Mouse (Mus musculus) adrenal gland, postnatal 14 days (tissue): ENCODE measurements around the gene Olfr714. TPM values are rescaled to one million over a fixed set of nuclear protein-coding genes. Genes with fewer than 3 reads are reported as not detected.
"Not testable (repeated sequence)": the region's sequence is repeated elsewhere in the genome, so short reads cannot be mapped to it uniquely, and the experiment has no call there.

Source experiments
- DNase-seq: peaks from one replicate; pipeline ENCODE4 v3.0.0; 2021; ENCODE audit warnings: mixed read lengths
- long read RNA-seq, 2 experiments: library from polyadenylated mRNA; stranded (forward); transcript quantifications; one replicate each; pipeline ENCODE4 v2.0.0; 2021
- total RNA-seq: library from RNA; stranded (reverse); gene quantifications from 2 replicates; pipeline ENCODE4 v1.2.3, GENCODE M21; 2021

The Olfr714 gene
- total RNA-seq = not detected in 2 replicates
- long read RNA-seq, experiment 1 = 0 reads
- long read RNA-seq, experiment 2 = 0 reads

- no peak for DNase-seq
Measured at GRCm38 (mm10) chr7:107070681-107071080, at the start of gene Olfr714. TSS of gene Olfr714 (plus strand) at chr7:107070981.

- DNase-seq = no peak
Measured at GRCm38 (mm10) chr7:107030874-107031273, 39.9 kb upstream of the Olfr714 start, which contains the start of gene Olfr713. TSS of gene Olfr713 (plus strand) at chr7:107031174.

GRCm38 (mm10) chr7:107039934-107040563, 30.7 kb upstream of the Olfr714 start:
- DNase-seq = no peak

GRCm38 (mm10) chr7:107043136-107043535, 27.6 kb upstream of the Olfr714 start:
- no peak for DNase-seq

GRCm38 (mm10) chr7:107044407-107044806, 26.4 kb upstream of the Olfr714 start:
- no peak for DNase-seq

- peak; percentile 20 for DNase-seq
Measured at GRCm38 (mm10) chr7:107045833-107046232, 24.9 kb upstream of the Olfr714 start.

GRCm38 (mm10) chr7:107047578-107047977, 23.2 kb upstream of the Olfr714 start:
- DNase-seq = no peak

- DNase-seq = no peak
Measured at GRCm38 (mm10) chr7:107092920-107093319, 22.1 kb downstream of the Olfr714 start, which contains the start of gene Olfr17. TSS of gene Olfr17 (plus strand) at chr7:107093220.

- DNase-seq = not testable (repeated sequence)
Measured at GRCm38 (mm10) chr7:107110269-107110668, 39.5 kb downstream of the Olfr714 start, which contains the start of gene Olfr715b. TSS of gene Olfr715b (minus strand) at chr7:107110369.

Other genes starting within 250 kb of the Olfr714 start
- gene Olfr702, start 237.1 kb upstream of the Olfr714 start, total RNA-seq = not detected in 2 replicates
- not detected in 2 replicates for gene Olfr703, start 227.6 kb upstream of the Olfr714 start, total RNA-seq
- gene Olfr704, start 207.8 kb upstream of the Olfr714 start, total RNA-seq = not detected in 2 replicates
- not detected in 2 replicates for gene Olfr705, start 194.1 kb upstream of the Olfr714 start, total RNA-seq
- not detected in 2 replicates for gene Olfr706, start 182.8 kb upstream of the Olfr714 start, total RNA-seq
- gene Olfr707, start 169.7 kb upstream of the Olfr714 start, total RNA-seq = not detected in 2 replicates
- gene Olfr1532-ps1, start 163.0 kb upstream of the Olfr714 start, total RNA-seq = not detected in 2 replicates
- 0.11 TPM in 2 replicates for gene Olfr709-ps1, start 138.8 kb upstream of the Olfr714 start, total RNA-seq
- gene Olfr710, start 122.7 kb upstream of the Olfr714 start, total RNA-seq = not detected in 2 replicates
- 0.26 TPM in 1 of 2 replicates, not detected in the other for gene Olfr6, start 107.0 kb upstream of the Olfr714 start, total RNA-seq
- not detected in 2 replicates for gene Olfr711, start 95.5 kb upstream of the Olfr714 start, total RNA-seq
- not detected in 2 replicates for gene Olfr2, start 64.9 kb upstream of the Olfr714 start, total RNA-seq
- gene Olfr713, start 39.8 kb upstream of the Olfr714 start, total RNA-seq = not detected in 2 replicates
- not detected in 2 replicates for gene Olfr17, start 22.2 kb downstream of the Olfr714 start, total RNA-seq
- not detected in 2 replicates for gene Olfr715b, start 39.4 kb downstream of the Olfr714 start, total RNA-seq
- not detected in 2 replicates for gene Olfr715, start 60.1 kb downstream of the Olfr714 start, total RNA-seq
- not detected in 2 replicates for gene Olfr716, start 67.3 kb downstream of the Olfr714 start, total RNA-seq
- gene Nlrp14, start 96.0 kb downstream of the Olfr714 start, total RNA-seq = not detected in 2 replicates
- not detected in 2 replicates for gene Rbmxl2, start 138.5 kb downstream of the Olfr714 start, total RNA-seq